Mouse (Mus musculus): Measurements from ENCODE around the gene Nat8.
"Not testable (repeated sequence)": the region's sequence is repeated elsewhere in the genome, so short reads cannot be mapped to it uniquely, and the experiment has no call there.

DNA sequence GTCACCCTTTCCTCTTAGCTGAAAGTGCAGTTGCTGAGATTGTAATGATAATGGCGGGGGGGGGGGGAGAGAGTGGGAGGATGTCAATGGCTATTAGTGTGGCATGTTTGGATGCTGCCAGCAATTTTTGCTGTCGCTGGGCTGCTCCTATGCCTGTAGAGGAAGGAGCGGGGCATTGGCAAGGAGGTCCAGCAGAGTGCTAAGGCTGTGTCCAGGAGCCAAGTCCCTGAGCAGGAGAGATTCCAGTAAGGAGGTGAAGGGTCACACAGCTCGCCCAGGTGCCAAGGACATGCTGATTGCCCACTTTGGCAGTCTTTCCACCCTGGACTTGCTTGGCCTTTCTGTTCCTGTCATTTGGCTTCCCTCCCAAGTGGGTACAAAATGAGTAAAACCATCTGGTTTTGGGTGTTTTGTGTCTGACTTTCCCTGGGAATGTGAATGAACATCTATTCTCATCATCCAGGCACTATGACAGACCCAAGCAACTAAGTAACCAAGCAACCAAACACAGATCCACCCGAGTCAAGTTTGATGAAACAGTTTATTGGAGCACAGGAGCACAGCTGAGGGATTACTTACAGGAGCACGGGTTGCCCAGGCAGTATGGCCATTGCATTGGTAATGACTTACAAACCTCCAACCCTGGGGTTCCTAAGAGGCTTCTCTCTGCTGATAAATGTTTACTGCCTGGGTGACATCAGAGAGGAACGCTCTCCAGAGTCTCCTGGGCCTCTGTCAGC is 33.2 kb upstream of the Nat8 start:
- not testable (repeated sequence) for TF ChIP-seq CTCF (IDR thresholded peaks at IDR 0.05; ENCODE audit: extremely low read depth, insufficient read length, insufficient replicate concordance, low read depth, low read length); POLR2A (IDR thresholded peaks at IDR 0.05; ENCODE audit: low read depth, low read length)

All from small intestine, adult 2 months (tissue).